Mouse (Mus musculus): Measurements from ENCODE around the gene Hs3st1. TPM values are rescaled to one million over a fixed set of nuclear protein-coding genes. Genes with fewer than 3 reads are reported as not detected.
"Not testable (repeated sequence)": the region's sequence is repeated elsewhere in the genome, so short reads cannot be mapped to it uniquely, and the experiment has no call there.

Gene Hs3st1
- polyA plus RNA-seq (2012), result 0.07 TPM in 1 of 2 replicates, not detected in the other

GRCm38 (mm10) chr5:39755375-39755774 is at the start of gene Hs3st1:
TSS of gene Hs3st1 (minus strand) at chr5:39755475.
- not testable (repeated sequence) for H3K36me3 ChIP-seq (ENCODE audit: control insufficient read depth); H3K27me3 ChIP-seq (ENCODE audit: control insufficient read depth); H3K4me1 ChIP-seq (ENCODE audit: control insufficient read depth); H3K4me3 ChIP-seq (replicated peaks); H3K9me3 ChIP-seq (ENCODE audit: control insufficient read depth, low read length)

GRCm38 (mm10) chr5:39804663-39805062 is 49.4 kb upstream of the Hs3st1 start:
- Histone ChIP-seq H3K4me1 (ENCODE audit: control insufficient read depth) (no peaks in the 10 kb centered on the region), H3K9me3 (ENCODE audit: control insufficient read depth, low read length) (peaks cover 2% of the 10 kb centered on the region; the same call in 1 of the 2 replicates), H3K27me3 (ENCODE audit: control insufficient read depth) (no peaks in the 10 kb centered on the region), H3K4me3 (replicated peaks) (no peak overlapping the region), H3K36me3 (ENCODE audit: control insufficient read depth) (no peaks in the 10 kb centered on the region)
- TF ChIP-seq TAL1 (IDR thresholded peaks at IDR 0.05; ENCODE audit: low read length) (no peak), GATA1 (IDR thresholded peaks at IDR 0.05; ENCODE audit: low read length) (no peak)

GRCm38 (mm10) chr5:39803941-39804340 is 48.7 kb upstream of the Hs3st1 start:
- H3K27me3 ChIP-seq (ENCODE audit: control insufficient read depth), result no peaks in the 10 kb centered on the region
- no peak for TF ChIP-seq GATA1 (IDR thresholded peaks at IDR 0.05; ENCODE audit: low read length)
- no peak for TF ChIP-seq TAL1 (IDR thresholded peaks at IDR 0.05; ENCODE audit: low read length)

GRCm38 (mm10) chr5:39803457-39803856 is 48.2 kb upstream of the Hs3st1 start:
- TF ChIP-seq TAL1 (IDR thresholded peaks at IDR 0.05; ENCODE audit: low read length), result no peak
- no peak for TF ChIP-seq GATA1 (IDR thresholded peaks at IDR 0.05; ENCODE audit: low read length)
- no peaks in the 10 kb centered on the region for H3K4me1 ChIP-seq (ENCODE audit: control insufficient read depth)
- H3K27me3 ChIP-seq (ENCODE audit: control insufficient read depth), result no peaks in the 10 kb centered on the region
- H3K4me3 ChIP-seq (replicated peaks), result no peak overlapping the region
- H3K36me3 ChIP-seq (ENCODE audit: control insufficient read depth), result no peaks in the 10 kb centered on the region
- H3K9me3 ChIP-seq (ENCODE audit: control insufficient read depth, low read length), result peaks cover 2% of the 10 kb centered on the region; the same call in 1 of the 2 replicates

More at GRCm38 (mm10) chr5:39803941-39804340, 48.7 kb upstream of the Hs3st1 start:
- Histone ChIP-seq H3K4me1 (ENCODE audit: control insufficient read depth) (no peaks in the 10 kb centered on the region), H3K4me3 (replicated peaks) (no peak overlapping the region), H3K9me3 (ENCODE audit: control insufficient read depth, low read length) (peaks cover 2% of the 10 kb centered on the region; the same call in 1 of the 2 replicates), H3K36me3 (ENCODE audit: control insufficient read depth) (no peaks in the 10 kb centered on the region)

DNA sequence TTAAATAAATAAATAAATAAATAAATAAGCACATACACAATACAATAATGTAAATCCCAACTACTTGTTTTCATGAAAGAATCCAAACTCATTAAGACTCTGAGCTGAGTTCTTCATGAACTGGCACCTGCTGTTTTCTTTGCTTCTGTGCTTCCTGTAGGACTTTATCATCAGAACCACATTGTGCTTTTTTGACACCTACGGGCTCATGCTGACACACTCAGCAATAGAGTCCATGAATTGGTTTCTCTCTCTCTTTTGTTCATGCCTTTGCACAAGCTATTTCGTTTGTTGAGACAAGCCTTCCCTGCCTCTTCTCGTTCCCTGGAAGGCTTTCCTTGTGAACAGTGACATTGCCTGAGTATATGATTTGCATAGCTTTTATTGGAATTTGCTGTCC is 46.8 kb upstream of the Hs3st1 start:
- Histone ChIP-seq H3K27me3 (ENCODE audit: control insufficient read depth) (no peaks in the 10 kb centered on the region), H3K36me3 (ENCODE audit: control insufficient read depth) (no peaks in the 10 kb centered on the region), H3K4me3 (replicated peaks) (no peak overlapping the region), H3K9me3 (ENCODE audit: control insufficient read depth, low read length) (peaks cover 2% of the 10 kb centered on the region; the same call in 1 of the 2 replicates), H3K4me1 (ENCODE audit: control insufficient read depth) (no peaks in the 10 kb centered on the region)
- TF ChIP-seq GATA1 (IDR thresholded peaks at IDR 0.05; ENCODE audit: low read length) (no peak), TAL1 (IDR thresholded peaks at IDR 0.05; ENCODE audit: low read length) (no peak)

DNA sequence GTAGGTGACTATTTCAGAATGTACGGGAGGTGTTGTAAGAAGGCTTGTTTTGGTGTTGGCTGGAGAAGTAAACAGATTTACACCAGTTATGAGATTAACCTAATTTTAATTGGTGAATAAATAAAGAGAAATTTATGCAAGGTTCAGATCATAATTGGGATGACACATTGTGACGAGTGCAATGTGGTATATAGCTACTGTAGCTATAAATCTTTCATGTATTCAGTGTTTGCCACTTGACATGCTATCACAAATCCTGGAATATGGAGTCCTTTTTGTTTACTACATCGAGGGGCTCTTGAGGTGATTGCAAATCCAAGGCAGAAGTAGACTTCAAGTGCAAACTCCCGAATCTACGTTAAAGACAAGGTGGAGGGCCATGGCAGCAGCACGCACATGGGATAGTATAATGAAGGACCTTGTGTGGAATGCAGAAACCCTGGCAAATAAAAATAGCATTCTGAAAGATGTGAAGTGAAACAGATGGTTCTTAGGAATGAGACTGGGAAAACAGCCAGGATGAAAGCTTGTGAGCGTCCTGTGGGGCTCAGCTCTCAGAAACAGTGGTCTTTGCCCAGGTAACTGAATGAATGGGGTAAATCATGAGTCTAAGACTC is 21.9 kb upstream of the Hs3st1 start:
- Histone ChIP-seq H3K36me3 (ENCODE audit: control insufficient read depth) (no peaks in the 10 kb centered on the region), H3K4me1 (ENCODE audit: control insufficient read depth) (no peaks in the 10 kb centered on the region), H3K4me3 (replicated peaks) (no peak overlapping the region), H3K9me3 (ENCODE audit: control insufficient read depth, low read length) (no peaks in the 10 kb centered on the region), H3K27me3 (ENCODE audit: control insufficient read depth) (no peaks in the 10 kb centered on the region)
- TF ChIP-seq GATA1 (IDR thresholded peaks at IDR 0.05; ENCODE audit: low read length) (no peak), TAL1 (IDR thresholded peaks at IDR 0.05; ENCODE audit: low read length) (no peak)

DNA sequence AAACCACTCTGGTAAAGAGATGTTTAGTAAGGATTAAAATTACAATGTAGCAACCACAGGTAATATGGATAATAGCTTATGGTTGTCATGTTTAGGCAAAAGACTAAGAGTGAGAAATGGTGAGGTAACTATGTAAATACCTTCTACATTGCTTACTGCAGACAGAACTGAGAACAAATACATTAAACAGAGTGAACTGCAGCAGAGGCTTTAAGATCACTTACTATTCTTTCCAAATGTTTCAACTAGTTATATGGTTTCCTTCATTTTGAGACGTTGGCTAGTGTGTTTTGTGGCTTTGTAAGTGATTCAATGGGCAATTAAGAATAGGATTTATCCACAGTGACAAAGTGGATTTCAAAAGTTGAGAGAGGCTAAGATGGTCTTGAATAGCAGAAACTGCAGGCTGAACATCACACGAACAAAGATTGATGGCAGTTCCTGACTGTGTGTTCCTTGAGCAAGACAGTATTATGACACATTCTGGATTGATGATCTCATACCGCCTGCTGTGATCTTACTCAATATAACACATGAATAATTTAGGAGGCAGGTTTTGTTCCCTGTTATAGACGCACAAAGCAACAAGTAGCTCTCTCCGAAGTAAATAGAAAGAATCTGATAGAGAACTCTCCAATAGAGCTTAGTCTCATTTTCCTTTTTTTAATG is 16.5 kb upstream of the Hs3st1 start:
- no peaks in the 10 kb centered on the region for H3K9me3 ChIP-seq (ENCODE audit: control insufficient read depth, low read length)
- no peaks in the 10 kb centered on the region for H3K27me3 ChIP-seq (ENCODE audit: control insufficient read depth)
- no peaks in the 10 kb centered on the region for H3K36me3 ChIP-seq (ENCODE audit: control insufficient read depth)
- no peaks in the 10 kb centered on the region for H3K4me1 ChIP-seq (ENCODE audit: control insufficient read depth)
- TF ChIP-seq GATA1 (IDR thresholded peaks at IDR 0.05; ENCODE audit: low read length), result no peak
- no peak overlapping the region for H3K4me3 ChIP-seq (replicated peaks)

DNA sequence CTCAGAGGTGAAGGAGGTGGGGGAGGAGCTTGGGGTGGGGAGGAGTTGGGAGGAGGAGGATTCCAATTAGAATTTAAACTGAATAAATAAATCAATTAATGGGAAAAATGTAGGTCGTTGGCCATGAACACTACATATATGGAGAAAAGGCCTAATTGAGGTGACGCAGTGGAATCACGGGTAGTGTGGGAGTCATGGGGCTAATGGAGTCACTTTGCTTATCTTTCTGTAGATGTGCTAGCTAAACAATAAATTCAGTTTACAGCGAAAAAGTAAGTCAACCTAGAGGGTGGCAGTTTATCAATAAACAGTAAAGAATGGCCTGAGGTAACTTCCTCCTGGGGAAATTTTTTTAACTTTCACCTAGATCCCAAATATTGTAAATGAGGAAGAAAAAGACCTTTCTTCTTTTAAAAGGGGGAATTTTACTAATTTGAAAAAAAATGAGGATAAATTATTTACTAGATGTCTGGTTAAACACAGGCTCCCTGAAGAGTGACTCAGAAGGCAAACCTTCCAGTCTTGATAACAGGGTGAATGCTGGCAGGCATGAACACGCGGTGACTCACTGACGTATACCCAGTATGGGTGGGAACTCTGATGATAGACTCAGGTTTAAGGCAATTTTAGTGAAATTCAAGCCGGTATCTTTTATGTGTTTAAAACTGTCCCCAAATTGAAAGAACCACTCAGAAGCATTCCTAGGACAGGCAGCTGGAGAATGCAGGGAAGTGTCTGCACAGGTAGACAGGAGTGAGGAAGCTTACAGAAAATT is 6.6 kb upstream of the Hs3st1 start:
- no peaks in the 10 kb centered on the region for H3K4me1 ChIP-seq (ENCODE audit: control insufficient read depth)
- no peaks in the 10 kb centered on the region for H3K36me3 ChIP-seq (ENCODE audit: control insufficient read depth)
- H3K27me3 ChIP-seq (ENCODE audit: control insufficient read depth), result no peaks in the 10 kb centered on the region
- no peak for TF ChIP-seq TAL1 (IDR thresholded peaks at IDR 0.05; ENCODE audit: low read length)
- no peak for TF ChIP-seq GATA1 (IDR thresholded peaks at IDR 0.05; ENCODE audit: low read length)
- no peak overlapping the region for H3K4me3 ChIP-seq (replicated peaks)
- H3K9me3 ChIP-seq (ENCODE audit: control insufficient read depth, low read length), result no peaks in the 10 kb centered on the region

DNA sequence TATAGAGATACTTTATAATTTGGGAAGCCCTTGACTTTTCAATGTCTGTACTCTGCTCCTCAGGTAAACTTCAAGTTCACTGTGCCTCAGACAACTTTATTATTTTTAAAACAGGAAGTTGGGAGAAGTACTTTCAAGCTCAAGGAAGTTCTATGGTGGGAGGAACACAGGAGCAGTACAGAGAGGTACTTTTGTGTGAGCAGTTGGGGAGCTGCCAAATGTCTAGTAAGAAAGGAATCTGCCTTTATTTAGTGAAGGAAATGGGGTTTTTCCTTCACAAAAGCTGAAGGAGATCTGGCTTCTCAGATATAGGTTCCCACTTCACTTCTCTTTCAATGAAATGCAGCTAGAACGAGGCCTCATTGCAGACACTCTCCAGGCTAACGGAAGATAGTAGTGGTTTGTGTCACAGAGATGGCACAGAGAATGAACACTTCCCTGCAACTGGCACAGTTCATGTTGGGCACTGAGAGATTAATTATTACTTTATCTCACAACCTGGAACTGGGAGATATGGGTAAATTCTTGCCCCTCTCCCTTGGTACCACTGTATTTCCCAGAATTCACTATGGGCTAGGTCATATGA is 3.7 kb upstream of the Hs3st1 start:
- Histone ChIP-seq H3K4me1 (ENCODE audit: control insufficient read depth) (no peaks in the 10 kb centered on the region), H3K36me3 (ENCODE audit: control insufficient read depth) (no peaks in the 10 kb centered on the region), H3K9me3 (ENCODE audit: control insufficient read depth, low read length) (no peaks in the 10 kb centered on the region), H3K27me3 (ENCODE audit: control insufficient read depth) (no peaks in the 10 kb centered on the region), H3K4me3 (replicated peaks) (no peak overlapping the region)
- TF ChIP-seq GATA1 (IDR thresholded peaks at IDR 0.05; ENCODE audit: low read length) (no peak), TAL1 (IDR thresholded peaks at IDR 0.05; ENCODE audit: low read length) (no peak)

Measured in erythroblast, embryonic 14.5 days (primary cell).